Mouse (Mus musculus): ENCODE measurements around the gene Faap24. TPM values are rescaled to one million over a fixed set of nuclear protein-coding genes. Genes with fewer than 3 reads are reported as not detected.
A peak's percentile ranks its signal among the peaks of the same experiment; 100 is the strongest.

Gene Faap24
- polyA plus RNA-seq, 1 experiment, result 8.3 TPM

DNA sequence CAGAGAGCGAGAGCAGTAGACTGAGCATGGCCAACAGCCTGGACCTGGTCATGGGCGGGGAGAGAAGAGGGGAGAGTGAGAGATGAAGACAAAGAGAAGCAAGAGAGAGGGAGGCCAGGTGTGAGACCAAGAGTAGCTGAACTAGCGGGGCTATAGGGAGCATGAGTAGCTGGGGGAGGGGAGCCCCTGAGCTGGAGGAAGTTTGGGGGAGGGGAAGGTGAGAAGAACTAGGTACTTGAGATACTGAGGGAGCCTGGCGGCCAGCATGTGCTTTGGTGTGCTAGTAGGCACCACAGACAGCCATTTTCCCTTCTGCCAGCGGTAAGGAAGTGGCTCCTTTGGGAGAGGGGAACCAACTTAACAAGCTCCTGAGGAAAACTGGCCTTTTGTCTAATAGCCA is 18.6 kb upstream of the Faap24 start:
- Histone ChIP-seq H3K27me3 (ENCODE audit: control insufficient read depth, insufficient read depth, low read length) (no peaks in the 10 kb centered on the region), H3K27ac (ENCODE audit: control insufficient read depth, insufficient read depth, low read length) (peak overlapping the region; percentile 61), H3K4me1 (replicated peaks; ENCODE audit: control insufficient read depth, insufficient read depth, low read length) (peaks cover 16% of the 10 kb centered on the region), H3K4me3 (ENCODE audit: control insufficient read depth, insufficient read depth, low read length) (no peak overlapping the region), H3K36me3 (ENCODE audit: control insufficient read depth, insufficient read depth, low read length) (peaks cover 6% of the 10 kb centered on the region)
- DNase-seq, result no peak
- TF ChIP-seq POLR2A (IDR thresholded peaks at IDR 0.05; ENCODE audit: control insufficient read depth, extremely low read depth, insufficient read depth, low read length, poor library complexity) (no peak), CTCF (IDR thresholded peaks at IDR 0.05; ENCODE audit: borderline replicate concordance, control insufficient read depth, extremely low read depth, insufficient read depth, low read length, poor library complexity) (no peak)
- 73% methylated on average over 5 of the region's 5 CpGs for WGBS

DNA sequence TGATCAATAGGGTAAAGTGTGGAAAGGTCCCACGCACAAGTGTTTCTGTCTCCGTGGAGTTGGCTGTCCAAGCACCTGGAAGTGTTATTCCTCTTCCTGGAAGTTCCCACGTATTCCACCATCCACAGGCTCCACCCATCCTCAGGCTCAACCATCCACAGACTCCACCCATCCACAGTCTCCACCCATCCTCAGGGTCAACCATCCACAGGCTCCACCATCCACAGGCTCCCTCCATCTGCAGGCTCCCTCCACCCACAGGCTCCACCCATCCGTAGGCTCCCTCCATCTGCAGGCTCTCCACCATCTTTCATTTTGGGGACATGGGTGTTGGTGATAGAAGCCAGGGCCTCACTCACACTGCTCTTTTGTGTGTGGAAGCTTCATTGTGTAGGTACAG is 4.5 kb upstream of the Faap24 start:
- Histone ChIP-seq H3K27ac (ENCODE audit: control insufficient read depth, insufficient read depth, low read length) (no peak overlapping the region), H3K27me3 (ENCODE audit: control insufficient read depth, insufficient read depth, low read length) (no peaks in the 10 kb centered on the region), H3K4me3 (ENCODE audit: control insufficient read depth, insufficient read depth, low read length) (no peak overlapping the region), H3K36me3 (ENCODE audit: control insufficient read depth, insufficient read depth, low read length) (peaks cover 18% of the 10 kb centered on the region), H3K4me1 (replicated peaks; ENCODE audit: control insufficient read depth, insufficient read depth, low read length) (peaks cover 8% of the 10 kb centered on the region)
- 98% methylated on average over 4 of the region's 4 CpGs for WGBS
- TF ChIP-seq POLR2A (IDR thresholded peaks at IDR 0.05; ENCODE audit: control insufficient read depth, extremely low read depth, insufficient read depth, low read length, poor library complexity) (no peak), CTCF (IDR thresholded peaks at IDR 0.05; ENCODE audit: borderline replicate concordance, control insufficient read depth, extremely low read depth, insufficient read depth, low read length, poor library complexity) (no peak)
- no peak for DNase-seq

- Histone ChIP-seq H3K36me3 (ENCODE audit: control insufficient read depth, insufficient read depth, low read length) (peaks cover 5% of the 10 kb centered on the region), H3K27me3 (ENCODE audit: control insufficient read depth, insufficient read depth, low read length) (no peaks in the 10 kb centered on the region), H3K27ac (ENCODE audit: control insufficient read depth, insufficient read depth, low read length) (no peak overlapping the region), H3K4me1 (replicated peaks; ENCODE audit: control insufficient read depth, insufficient read depth, low read length) (peaks cover 15% of the 10 kb centered on the region), H3K4me3 (ENCODE audit: control insufficient read depth, insufficient read depth, low read length) (peak overlapping the region; percentile 84)
- DNase-seq, result no peak
- 5% methylated on average over 17 of the region's 17 CpGs for WGBS
- TF ChIP-seq CTCF (IDR thresholded peaks at IDR 0.05; ENCODE audit: borderline replicate concordance, control insufficient read depth, extremely low read depth, insufficient read depth, low read length, poor library complexity), result no peak
- no peak for TF ChIP-seq POLR2A (IDR thresholded peaks at IDR 0.05; ENCODE audit: control insufficient read depth, extremely low read depth, insufficient read depth, low read length, poor library complexity)
Measured at GRCm38 (mm10) chr7:35395734-35396456, 741 bp downstream of the Faap24 start.

DNA sequence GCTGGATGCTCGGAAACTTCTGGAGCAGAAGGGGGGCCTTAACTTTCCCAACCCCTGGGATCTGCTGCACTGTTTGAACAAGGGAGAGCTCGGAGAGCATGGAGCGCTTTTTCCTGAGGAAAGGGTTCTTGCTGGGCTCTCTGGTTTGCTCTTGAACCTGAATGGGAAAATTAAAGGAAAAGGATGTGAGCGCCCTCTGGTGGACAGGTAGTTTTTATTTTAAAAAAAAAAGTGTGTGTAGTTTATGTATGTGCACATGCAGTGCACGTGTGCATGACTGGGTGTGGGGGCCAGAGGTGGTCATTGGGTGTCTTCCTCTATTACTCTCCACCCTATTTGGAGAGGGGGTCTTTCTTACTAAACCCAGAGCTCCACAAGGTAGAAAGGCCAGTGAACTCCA is 3.7 kb downstream of the Faap24 start:
- TF ChIP-seq CTCF (IDR thresholded peaks at IDR 0.05; ENCODE audit: borderline replicate concordance, control insufficient read depth, extremely low read depth, insufficient read depth, low read length, poor library complexity) (no peak), POLR2A (IDR thresholded peaks at IDR 0.05; ENCODE audit: control insufficient read depth, extremely low read depth, insufficient read depth, low read length, poor library complexity) (no peak)
- H3K27me3 ChIP-seq (ENCODE audit: control insufficient read depth, insufficient read depth, low read length), result no peaks in the 10 kb centered on the region
- DNase-seq, result no peak
- no peak overlapping the region for H3K27ac ChIP-seq (ENCODE audit: control insufficient read depth, insufficient read depth, low read length)
- no peak overlapping the region for H3K4me3 ChIP-seq (ENCODE audit: control insufficient read depth, insufficient read depth, low read length)
- peaks cover 5% of the 10 kb centered on the region for H3K36me3 ChIP-seq (ENCODE audit: control insufficient read depth, insufficient read depth, low read length)
- peaks cover 15% of the 10 kb centered on the region for H3K4me1 ChIP-seq (replicated peaks; ENCODE audit: control insufficient read depth, insufficient read depth, low read length)
- 83% methylated on average over 5 of the region's 5 CpGs for WGBS

DNA sequence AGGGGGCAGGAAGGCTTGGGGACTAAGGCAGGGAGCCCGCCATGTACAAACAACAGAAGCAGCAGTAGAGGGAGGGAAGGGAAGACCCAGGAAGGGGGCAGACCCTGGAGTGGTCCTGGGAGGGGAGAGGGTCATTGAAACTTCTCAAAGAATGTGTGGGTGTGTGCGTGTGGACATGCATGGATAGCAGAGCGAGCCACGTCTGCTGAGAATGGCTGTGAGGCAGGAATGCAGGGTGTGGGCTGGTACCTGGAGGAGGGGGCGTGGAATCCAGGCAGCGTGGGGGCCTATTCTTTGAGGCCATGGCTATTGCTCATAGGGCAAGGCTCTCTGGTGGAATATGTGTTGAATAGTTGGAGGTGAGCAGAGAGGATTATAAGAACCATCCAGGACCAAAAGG is 7.9 kb downstream of the Faap24 start:
- H3K4me1 ChIP-seq (replicated peaks; ENCODE audit: control insufficient read depth, insufficient read depth, low read length), result no peaks in the 10 kb centered on the region
- no peak overlapping the region for H3K4me3 ChIP-seq (ENCODE audit: control insufficient read depth, insufficient read depth, low read length)
- H3K27ac ChIP-seq (ENCODE audit: control insufficient read depth, insufficient read depth, low read length), result no peak overlapping the region
- H3K36me3 ChIP-seq (ENCODE audit: control insufficient read depth, insufficient read depth, low read length), result peaks cover 5% of the 10 kb centered on the region
- TF ChIP-seq POLR2A (IDR thresholded peaks at IDR 0.05; ENCODE audit: control insufficient read depth, extremely low read depth, insufficient read depth, low read length, poor library complexity), result no peak
- no peak for TF ChIP-seq CTCF (IDR thresholded peaks at IDR 0.05; ENCODE audit: borderline replicate concordance, control insufficient read depth, extremely low read depth, insufficient read depth, low read length, poor library complexity)
- DNase-seq, result no peak
- WGBS, result 88% methylated on average over 6 of the region's 6 CpGs
- no peaks in the 10 kb centered on the region for H3K27me3 ChIP-seq (ENCODE audit: control insufficient read depth, insufficient read depth, low read length)

GRCm38 (mm10) chr7:35386525-35386952 is 10.1 kb downstream of the Faap24 start:
- H3K4me1 ChIP-seq (replicated peaks; ENCODE audit: control insufficient read depth, insufficient read depth, low read length), result no peaks in the 10 kb centered on the region
- no peak overlapping the region for H3K27ac ChIP-seq (ENCODE audit: control insufficient read depth, insufficient read depth, low read length)
- H3K27me3 ChIP-seq (ENCODE audit: control insufficient read depth, insufficient read depth, low read length), result no peaks in the 10 kb centered on the region
- TF ChIP-seq CTCF (IDR thresholded peaks at IDR 0.05; ENCODE audit: borderline replicate concordance, control insufficient read depth, extremely low read depth, insufficient read depth, low read length, poor library complexity) (peak; percentile 53; the same call in 1 of the 2 replicates), POLR2A (IDR thresholded peaks at IDR 0.05; ENCODE audit: control insufficient read depth, extremely low read depth, insufficient read depth, low read length, poor library complexity) (no peak)
- no peak overlapping the region for H3K4me3 ChIP-seq (ENCODE audit: control insufficient read depth, insufficient read depth, low read length)
- 77% methylated on average over 6 of the region's 6 CpGs for WGBS
- H3K36me3 ChIP-seq (ENCODE audit: control insufficient read depth, insufficient read depth, low read length), result no peaks in the 10 kb centered on the region
- DNase-seq, result peak; percentile 13

Measured in thymus, adult 2 months (tissue).